Mouse (Mus musculus) thymus, adult 2 months (tissue): Measurements from ENCODE around the gene Cox17.

Experiments used
- CTCF ChIP-seq: fragments of 200-500 bp; IDR thresholded peaks from 2 replicates; pipeline ENCODE4 v1.5.1; 2012; ENCODE audit warnings: mild to moderate bottlenecking, control low read depth, low read length, moderate library complexity, borderline replicate concordance; ENCODE audit not compliant: control insufficient read depth, poor library complexity, insufficient read depth; ENCODE audit errors: extremely low read depth
- POLR2A ChIP-seq: fragments of 200-500 bp; IDR thresholded peaks from 2 replicates; pipeline ENCODE4 v1.6.1; 2012; ENCODE audit warnings: mild to moderate bottlenecking, low read length, control low read depth, moderate library complexity; ENCODE audit not compliant: control insufficient read depth, poor library complexity, insufficient read depth; ENCODE audit errors: extremely low read depth

DNA sequence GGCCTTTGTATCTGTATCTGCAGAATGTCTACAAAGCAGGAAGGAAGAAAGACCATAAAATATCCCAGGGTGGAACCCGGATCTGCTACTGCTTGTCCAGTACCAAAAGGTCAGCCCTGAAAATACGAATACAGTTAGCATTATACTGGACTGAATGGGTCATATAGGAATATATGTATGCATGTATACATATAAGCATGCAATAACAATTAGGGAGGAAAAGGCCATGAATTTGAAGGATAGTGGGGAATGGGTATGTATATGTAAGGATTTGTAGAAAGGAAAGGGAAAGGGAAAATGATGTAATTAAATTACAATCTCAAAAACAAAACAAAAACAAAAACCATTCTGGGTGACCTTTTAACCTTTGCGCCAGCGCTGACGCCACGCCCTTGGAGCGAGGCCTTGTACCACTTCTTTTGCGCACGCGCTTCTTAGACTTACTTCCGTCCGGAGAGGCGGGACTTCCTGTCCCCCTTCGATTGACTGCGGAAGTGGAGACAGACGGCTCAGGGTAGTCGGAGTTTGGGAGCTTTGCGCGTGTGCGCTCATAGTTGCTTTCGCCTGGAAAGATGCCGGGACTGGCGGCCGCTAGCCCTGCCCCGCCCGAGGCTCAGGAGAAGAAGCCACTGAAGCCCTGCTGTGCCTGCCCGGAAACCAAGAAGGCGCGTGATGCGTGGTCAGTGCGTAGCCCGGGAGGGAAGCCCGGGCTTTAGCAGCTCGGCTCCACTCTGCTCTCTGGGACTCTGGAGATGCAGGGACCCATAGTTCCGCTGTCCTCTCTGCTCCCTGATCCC, at the start of gene Cox17, which contains the start of gene Gm21987:
- 0 out of 2 replicates have a peak, but pooled peaks have one; percentile 15 for TF ChIP-seq CTCF
- peak; percentile 82 for TF ChIP-seq POLR2A
